Mouse (Mus musculus) midbrain, postnatal 0 days (tissue): ENCODE data around the gene Src. TPM values are rescaled to one million over a fixed set of nuclear protein-coding genes. Genes with fewer than 3 reads are reported as not detected.

Source experiments
- ATAC-seq: fragments of 200-750 bp; cut with Nextera tagmentation; 2 replicates; pipeline ENCODE4 v1.8.0; 2017; ENCODE audit warnings: moderate number of reproducible peaks, mild to moderate bottlenecking, moderate TSS enrichment, moderate library complexity; ENCODE audit not compliant: low FRiP score
- DNase-seq: peaks from one replicate; pipeline ENCODE4 v3.0.0-alpha.2; 2015; ENCODE audit warnings: low spot score
- H3K27ac ChIP-seq: fragments of 300-500 bp; sonication (generic); 2 replicates; pipeline ENCODE4 v1.5.1; 2014; ENCODE audit warnings: low read depth, mild to moderate bottlenecking, low read length, mixed read lengths
- H3K27me3 ChIP-seq: fragments of 300-500 bp; sonication (generic); 2 replicates; pipeline ENCODE4 v1.6.1; 2014; ENCODE audit warnings: low read length, control low read depth, mixed read lengths; ENCODE audit not compliant: insufficient read depth
- H3K36me3 ChIP-seq: fragments of 300-500 bp; sonication (generic); 2 replicates; pipeline ENCODE4 v1.6.1; 2014; ENCODE audit warnings: low read length, control low read depth, mixed read lengths; ENCODE audit not compliant: insufficient read depth
- H3K4me1 ChIP-seq: fragments of 300-500 bp; sonication (generic); 2 replicates; pipeline ENCODE4 v1.6.1; 2014; ENCODE audit warnings: mild to moderate bottlenecking, control low read depth, antibody characterized with exemption, low read length, mixed read lengths; ENCODE audit not compliant: insufficient read depth
- H3K4me2 ChIP-seq: fragments of 300-500 bp; sonication (generic); 2 replicates; pipeline ENCODE4 v1.6.1; 2014; ENCODE audit warnings: low read depth, mild to moderate bottlenecking, low read length, mixed read lengths; ENCODE audit not compliant: poor library complexity, severe bottlenecking
- H3K4me3 ChIP-seq: fragments of 300-500 bp; sonication (generic); 2 replicates; pipeline ENCODE4 v1.5.1; 2014; ENCODE audit warnings: low read depth, mild to moderate bottlenecking, low read length, moderate library complexity
- H3K9ac ChIP-seq: fragments of 300-500 bp; sonication (generic); replicated peaks from 2 replicates; pipeline ENCODE4 v1.6.1; 2014; ENCODE audit warnings: mild to moderate bottlenecking, low read length, moderate library complexity, mixed read lengths; ENCODE audit not compliant: poor library complexity, severe bottlenecking
- H3K9me3 ChIP-seq: fragments of 300-500 bp; sonication (generic); 2 replicates; pipeline ENCODE4 v1.6.1; 2016; ENCODE audit warnings: low read length, control low read depth
- CTCF ChIP-seq: IDR thresholded peaks from 2 replicates; pipeline ENCODE4 v1.5.1; 2016; ENCODE audit warnings: antibody characterized with exemption, mild to moderate bottlenecking
- WGBS: fragments of 180-500 bp; shearing (Covaris S2); extraction: QIAGEN DNeasy Blood & Tissue Kit; methylation state at CpG from one replicate; pipeline ENCODE4 v1.1.7; 2014; 5-methylcytosine and 5-hydroxymethylcytosine counted together
- polyA plus RNA-seq: library from polyadenylated mRNA; unstranded; fragments of >200 nt; fragmentation: Nextera tagmentation; extraction: Ambion mirVana; gene quantifications from 2 replicates; pipeline ENCODE4 v1.2.1, GENCODE M21; 2015
- total RNA-seq: library from RNA; depleted of rRNA; stranded (reverse); fragments of >200 nt; gene quantifications from 2 replicates; pipeline ENCODE4 v1.2.3, GENCODE M21; 2014

Gene Src
- total and polyA plus RNA-seq, 2 experiments from 2014 or later, result 26.6 to 129 TPM

GRCm38 (mm10) chr2:157448356-157448755 is 30.1 kb downstream of the Src start:
- Histone ChIP-seq H3K9ac (no peak overlapping the region), H3K27ac (no peak overlapping the region), H3K27me3 (no peaks in the 10 kb centered on the region), H3K36me3 (peaks cover 19% of the 10 kb centered on the region), H3K4me1 (no peaks in the 10 kb centered on the region), H3K9me3 (no peaks in the 10 kb centered on the region), H3K4me3 (no peak overlapping the region), H3K4me2 (no peak overlapping the region)
- ATAC-seq, result no peak
- no peak for DNase-seq
- WGBS, result 46% methylated on average over 7 of the region's 7 CpGs
- no peak for TF ChIP-seq CTCF

- Histone ChIP-seq H3K4me2 (no peak overlapping the region), H3K9ac (no peak overlapping the region), H3K27ac (no peak overlapping the region), H3K9me3 (no peaks in the 10 kb centered on the region), H3K27me3 (no peaks in the 10 kb centered on the region), H3K4me3 (no peak overlapping the region), H3K4me1 (no peaks in the 10 kb centered on the region), H3K36me3 (peaks cover 23% of the 10 kb centered on the region)
- no peak for TF ChIP-seq CTCF
- DNase-seq (no peak), ATAC-seq (no peak)
- 78% methylated on average over 3 of the region's 3 CpGs for WGBS
Observed at GRCm38 (mm10) chr2:157450905-157451304, 32.7 kb downstream of the Src start.

- 93% methylated on average over 7 of the region's 7 CpGs for WGBS
- ATAC-seq, result 0 out of 2 replicates have a peak, but pooled peaks have one; percentile 28
- no peak for TF ChIP-seq CTCF
Observed at GRCm38 (mm10) chr2:157451372-157452040, 33.3 kb downstream of the Src start.

GRCm38 (mm10) chr2:157457100-157457806 is 39.0 kb downstream of the Src start:
- peak overlapping the region; percentile 42 for H3K4me2 ChIP-seq
- H3K9me3 ChIP-seq, result no peaks in the 10 kb centered on the region
- H3K4me3 ChIP-seq, result peak overlapping the region; percentile 5; the same call in 1 of the 2 replicates
- H3K4me1 ChIP-seq, result peaks cover 9% of the 10 kb centered on the region; the same call in 1 of the 2 replicates
- H3K36me3 ChIP-seq, result peaks cover 26% of the 10 kb centered on the region
- peak; percentile 92 for DNase-seq
- H3K9ac ChIP-seq, result peak overlapping the region; percentile 48
- H3K27ac ChIP-seq, result peak overlapping the region; percentile 83
- ATAC-seq, result peak; percentile 84
- H3K27me3 ChIP-seq, result no peaks in the 10 kb centered on the region
- TF ChIP-seq CTCF, result peak; percentile 98
- 2% methylated on average over 54 of the region's 56 CpGs for WGBS

More at GRCm38 (mm10) chr2:157451372-157452040, 33.3 kb downstream of the Src start:
- Histone ChIP-seq H3K36me3 (peaks cover 23% of the 10 kb centered on the region), H3K9ac (no peak overlapping the region), H3K4me3 (no peak overlapping the region), H3K27me3 (no peaks in the 10 kb centered on the region), H3K4me1 (no peaks in the 10 kb centered on the region), H3K4me2 (no peak overlapping the region), H3K27ac (no peak overlapping the region), H3K9me3 (no peaks in the 10 kb centered on the region)
- DNase-seq, result no peak

- Histone ChIP-seq H3K4me1 (peaks cover 17% of the 10 kb centered on the region), H3K4me3 (no peak overlapping the region), H3K9ac (0 out of 2 replicates have a peak overlapping the region, but pooled peaks have one; percentile 13), H3K36me3 (peaks cover 30% of the 10 kb centered on the region), H3K4me2 (no peak overlapping the region), H3K9me3 (no peaks in the 10 kb centered on the region), H3K27ac (peak overlapping the region; percentile 83), H3K27me3 (no peaks in the 10 kb centered on the region)
- DNase-seq, result peak; percentile 83
- ATAC-seq, result peak; percentile 4; the same call in 1 of the 2 replicates
- peak; percentile 93 for TF ChIP-seq CTCF
- WGBS, result 28% methylated on average over 12 of the region's 14 CpGs
Observed at GRCm38 (mm10) chr2:157458472-157458871, 40.2 kb downstream of the Src start.

GRCm38 (mm10) chr2:157459736-157460135 is 41.5 kb downstream of the Src start:
- Histone ChIP-seq H3K9me3 (no peaks in the 10 kb centered on the region), H3K9ac (0 out of 2 replicates have a peak overlapping the region, but pooled peaks have one; percentile 14), H3K27me3 (no peaks in the 10 kb centered on the region), H3K4me3 (no peak overlapping the region), H3K4me1 (peaks cover 30% of the 10 kb centered on the region), H3K27ac (0 out of 2 replicates have a peak overlapping the region, but pooled peaks have one; percentile 21), H3K36me3 (peaks cover 26% of the 10 kb centered on the region), H3K4me2 (no peak overlapping the region)
- 27% methylated on average over 5 of the region's 5 CpGs for WGBS
- DNase-seq, result peak; percentile 41
- no peak for ATAC-seq
- peak; percentile 60 for TF ChIP-seq CTCF
